Mouse (Mus musculus): Measurements from ENCODE around the gene Nlrp4f. TPM values are rescaled to one million over a fixed set of nuclear protein-coding genes. Genes with fewer than 3 reads are reported as not detected.

Gene Nlrp4f
- polyA plus RNA-seq, 1 experiment from 2014 or later, result 0.40 TPM

Other genes starting within 250 kb of the Nlrp4f start
- gene Spata31d1c, start 172.9 kb downstream of the Nlrp4f start, polyA plus RNA-seq (2014; fragmentation: Nextera tagmentation; extraction: Ambion mirVana), result not detected in 2 replicates
- not detected in 2 replicates for gene Prss47, start 153.2 kb downstream of the Nlrp4f start, polyA plus RNA-seq (2014; fragmentation: Nextera tagmentation; extraction: Ambion mirVana)
- gene Mfsd14b, start 93.0 kb downstream of the Nlrp4f start, polyA plus RNA-seq (2014; fragmentation: Nextera tagmentation; extraction: Ambion mirVana), result 49.3 and 53.6 TPM in 2 replicates
- gene Olfr465-ps1, start 67.9 kb downstream of the Nlrp4f start, polyA plus RNA-seq (2014; fragmentation: Nextera tagmentation; extraction: Ambion mirVana), result not detected in 2 replicates
- gene Olfr466, start 55.7 kb downstream of the Nlrp4f start, polyA plus RNA-seq (2014; fragmentation: Nextera tagmentation; extraction: Ambion mirVana), result not detected in 2 replicates
- gene Gm10775, start 53.6 kb upstream of the Nlrp4f start, polyA plus RNA-seq (2014; fragmentation: Nextera tagmentation; extraction: Ambion mirVana), result not detected in 2 replicates
- 19.7 and 23.0 TPM in 2 replicates for gene Zfp369, start 72.8 kb upstream of the Nlrp4f start, polyA plus RNA-seq (2014; fragmentation: Nextera tagmentation; extraction: Ambion mirVana)

All from limb, embryonic 11.5 days (tissue).